Mouse (Mus musculus) kidney, adult 2 months (tissue): ENCODE results near the gene Tbl1xr1.

ENCODE experiments used
- CTCF ChIP-seq: fragments of 200-500 bp; conservative IDR thresholded peaks from 2 replicates; pipeline ENCODE4 v1.5.1; 2011; ENCODE audit warnings: low read depth, mild to moderate bottlenecking, control low read depth, low read length, moderate library complexity, mixed read lengths; ENCODE audit not compliant: insufficient read depth, insufficient read length
- POLR2A ChIP-seq: fragments of 200-500 bp; IDR thresholded peaks from one replicate; pipeline ENCODE4 v1.6.1; 2011; ENCODE audit warnings: low read depth, low read length, control low read depth

DNA sequence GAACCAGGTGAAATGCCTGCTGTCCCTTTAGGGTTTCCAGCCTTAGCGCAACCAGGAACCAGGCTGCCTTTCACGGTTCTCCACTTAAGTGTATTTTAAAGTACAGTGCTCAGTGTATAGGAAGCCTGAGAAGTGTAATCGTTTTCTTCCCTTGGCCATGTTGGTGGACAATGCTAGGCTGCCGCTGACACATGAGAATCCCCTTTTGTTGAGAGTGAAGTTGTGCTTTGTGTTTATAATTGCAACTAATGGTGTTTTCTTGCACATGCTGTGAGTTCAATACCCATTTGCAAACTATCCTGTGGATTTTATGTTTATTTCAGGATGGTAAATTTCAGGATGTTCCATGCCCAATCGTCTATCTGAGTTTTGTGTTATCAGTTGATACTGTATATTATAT, 146.6 kb downstream of the Tbl1xr1 start:
- no peak for TF ChIP-seq POLR2A
- TF ChIP-seq CTCF: no peak
